Mouse (Mus musculus) spleen, adult 2 months (tissue): ENCODE measurements around the gene Hnrnpll.

Experiments used
- CTCF ChIP-seq: fragments of 200-500 bp; IDR thresholded peaks from 2 replicates; pipeline ENCODE4 v1.5.1; 2011; ENCODE audit warnings: mild to moderate bottlenecking, inconsistent platforms; ENCODE audit not compliant: insufficient read depth, insufficient read length, insufficient replicate concordance; ENCODE audit errors: extremely low read depth
- POLR2A ChIP-seq: fragments of 200-500 bp; IDR thresholded peaks from 2 replicates; pipeline ENCODE4 v1.6.1; 2011; ENCODE audit warnings: low read depth, low read length, inconsistent platforms

GRCm38 (mm10) chr17:79981758-79982481 lies 80.2 kb downstream of the Hnrnpll start:
- TF ChIP-seq CTCF (no peak), POLR2A (no peak)
